Mouse (Mus musculus): ENCODE measurements around the gene Tmco4.

DNA sequence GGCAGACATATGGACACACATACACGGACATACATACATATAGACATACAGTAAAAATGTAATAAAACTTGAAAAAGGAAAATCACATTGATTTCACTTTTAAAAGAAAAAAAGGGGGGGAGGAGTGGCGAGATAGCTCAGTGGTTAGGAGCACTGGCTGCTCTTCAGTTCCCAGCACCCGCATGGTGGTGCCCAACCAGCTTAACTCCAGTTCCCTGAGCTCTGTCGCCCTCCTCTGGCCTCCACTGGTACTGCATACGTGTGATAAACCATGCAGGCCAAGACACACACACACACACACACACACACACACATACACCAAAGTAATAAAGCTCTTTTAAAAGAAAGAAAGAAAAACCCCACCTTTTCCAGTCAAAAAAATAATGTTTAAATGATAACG, 42.1 kb downstream of the Tmco4 start:
- peak; percentile 83; the same call in 1 of the 2 replicates for TF ChIP-seq CTCF (IDR thresholded peaks at IDR 0.05; ENCODE audit: control insufficient read depth, insufficient read depth, insufficient replicate concordance, low read depth, low read length)
- no peak for TF ChIP-seq POLR2A (IDR thresholded peaks at IDR 0.05; ENCODE audit: control insufficient read depth, low read depth, low read length)

Measured in testis, adult 2 months (tissue).